Mouse (Mus musculus): ENCODE data around the gene Il3.

DNA sequence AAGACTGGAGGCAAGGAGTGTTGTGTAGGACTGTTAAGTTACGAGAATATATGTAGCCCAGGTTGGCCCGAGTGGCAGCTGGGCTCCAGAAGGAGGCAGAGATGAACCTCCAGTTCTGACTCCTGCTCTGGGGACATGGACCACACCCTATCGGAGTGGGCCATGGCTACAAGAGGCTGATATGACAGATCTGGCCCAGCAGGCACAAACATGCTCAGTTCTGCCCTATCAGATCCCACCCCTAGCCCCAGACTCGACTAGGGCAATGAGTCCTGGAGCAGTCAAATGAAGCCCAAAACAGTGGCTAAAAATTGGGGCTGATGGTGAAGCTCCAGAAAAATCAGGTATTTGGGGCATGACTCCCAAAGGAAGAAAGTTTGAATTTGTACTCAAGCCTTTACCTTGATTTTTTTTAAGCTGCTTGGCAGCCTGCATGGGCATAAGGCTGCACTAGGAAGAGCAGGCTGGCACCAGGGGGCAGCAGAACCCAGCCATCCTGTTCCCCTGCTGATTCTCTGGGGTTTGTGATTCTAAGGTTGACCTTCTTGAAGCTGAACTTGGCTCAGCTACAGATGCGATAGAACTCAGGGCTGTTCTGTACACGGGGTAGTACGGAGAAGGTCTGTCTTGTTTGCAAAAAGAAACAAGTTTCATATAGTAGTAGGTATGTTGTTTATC lies 40.2 kb upstream of the Il3 start:
- TF ChIP-seq CTCF (conservative IDR thresholded peaks at IDR 0.05 in 1 of 2, IDR thresholded peaks at IDR 0.05 in 1 of 2; ENCODE audit: low read depth in 2 of 2, low read length in 2 of 2) (peak; percentile 56 to 93; a peak in 3 of 4 replicates), EP300 (IDR thresholded peaks at IDR 0.05; ENCODE audit: low read length) (no peak), ZKSCAN1 (IDR thresholded peaks at IDR 0.05; ENCODE audit: borderline replicate concordance, low read depth, low read length) (0 out of 2 replicates have a peak, but pooled peaks have one; percentile 24), ELF1 (IDR thresholded peaks at IDR 0.05; ENCODE audit: low read depth, low read length) (no peak), POLR2A (IDR thresholded peaks at IDR 0.05; ENCODE audit: low read depth, low read length) (no peak), NELFE (IDR thresholded peaks at IDR 0.05; ENCODE audit: low read depth, low read length) (no peak), USF1 (IDR thresholded peaks at IDR 0.05; ENCODE audit: low read depth, low read length) (no peak), POLR2AphosphoS2 (IDR thresholded peaks at IDR 0.05; ENCODE audit: low read depth, low read length) (no peak), KAT2A (IDR thresholded peaks at IDR 0.05; ENCODE audit: insufficient replicate concordance, low read length) (no peak), IRF4 (IDR thresholded peaks at IDR 0.05; ENCODE audit: low read depth, low read length) (no peak; the same call in 1 of the 2 replicates), HCFC1 (IDR thresholded peaks at IDR 0.05; ENCODE audit: low read depth, low read length) (no peak), MAX (IDR thresholded peaks at IDR 0.05; ENCODE audit: low read length) (no peak), MEF2A (IDR thresholded peaks at IDR 0.05; ENCODE audit: borderline replicate concordance, low read depth, low read length) (no peak), CHD1 (IDR thresholded peaks at IDR 0.05; ENCODE audit: low read depth, low read length) (no peak)
